Mouse (Mus musculus) kidney, postnatal 14 days (tissue): ENCODE measurements at regions not wholly inside any gene's neighbourhood (a gene's known extent, or its start where the extent isn't known, plus 50 kb on each side); places are given as distances from the start of the nearest gene placed in this dataset.
"Not testable (repeated sequence)": the region's sequence is repeated elsewhere in the genome, so short reads cannot be mapped to it uniquely, and the experiment has no call there.

Experiments used
- DNase-seq: peaks from one replicate; pipeline ENCODE4 v3.0.0; 2022; ENCODE audit warnings: mixed read lengths

- no peak for DNase-seq
Observed at GRCm38 (mm10) chr16:55168433-55168832, 129.4 kb downstream of the Zpld1 start.

GRCm38 (mm10) chr16:55166181-55166848 lies 131.5 kb downstream of the Zpld1 start:
- DNase-seq, result no peak

GRCm38 (mm10) chr16:55162926-55163325 lies 134.9 kb downstream of the Zpld1 start:
- DNase-seq, result no peak

DNA sequence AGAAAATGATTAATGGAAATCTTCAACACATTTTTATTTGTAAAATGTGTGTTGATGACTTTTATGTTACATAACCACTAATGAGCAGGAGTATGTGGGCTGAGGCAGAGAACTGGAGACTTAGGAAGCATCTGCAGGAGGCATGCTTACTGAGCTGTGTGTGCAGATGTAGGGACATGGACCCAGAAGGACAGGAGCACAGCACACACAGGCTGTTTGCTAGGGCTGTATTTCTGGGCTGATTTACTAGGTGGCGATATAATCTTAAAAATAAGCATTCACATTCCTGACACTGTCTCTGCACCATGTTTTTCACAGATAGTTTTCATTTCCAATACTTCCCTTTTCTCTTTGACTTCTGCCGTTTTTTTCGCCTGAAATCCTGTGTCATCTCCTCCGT lies 146.1 kb downstream of the Zpld1 start:
- peak; percentile 51 for DNase-seq

- DNase-seq, result peak; percentile 5
Observed at GRCm38 (mm10) chr16:55142431-55143173, 155.2 kb downstream of the Zpld1 start.

DNA sequence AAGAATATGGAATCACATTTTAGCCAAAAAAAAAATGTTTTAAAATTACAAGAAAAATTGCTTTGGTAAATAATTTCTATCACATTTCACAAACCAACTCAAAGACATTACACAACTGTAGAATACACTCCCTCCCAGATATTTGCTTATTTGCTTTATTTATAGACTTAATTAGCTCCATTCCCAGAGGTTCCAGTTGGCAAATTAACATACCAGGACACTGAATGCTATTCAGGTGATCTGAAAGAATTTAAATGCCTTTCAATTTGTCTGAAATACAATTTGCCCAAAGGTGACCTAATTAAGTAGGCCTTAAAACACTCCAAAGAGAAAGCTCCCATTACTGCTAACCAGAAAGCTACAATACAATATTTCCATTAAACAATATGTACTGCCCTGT lies 162.8 kb downstream of the Zpld1 start:
- DNase-seq, result no peak

- DNase-seq, result no peak
Observed at GRCm38 (mm10) chr16:55097651-55098050, 200.1 kb downstream of the Zpld1 start.

- no peak for DNase-seq
Observed at GRCm38 (mm10) chr16:55087461-55087860, 210.3 kb downstream of the Zpld1 start.

- peak; percentile 18 for DNase-seq
Observed at GRCm38 (mm10) chr16:55076172-55076571, 221.6 kb downstream of the Zpld1 start.

DNA sequence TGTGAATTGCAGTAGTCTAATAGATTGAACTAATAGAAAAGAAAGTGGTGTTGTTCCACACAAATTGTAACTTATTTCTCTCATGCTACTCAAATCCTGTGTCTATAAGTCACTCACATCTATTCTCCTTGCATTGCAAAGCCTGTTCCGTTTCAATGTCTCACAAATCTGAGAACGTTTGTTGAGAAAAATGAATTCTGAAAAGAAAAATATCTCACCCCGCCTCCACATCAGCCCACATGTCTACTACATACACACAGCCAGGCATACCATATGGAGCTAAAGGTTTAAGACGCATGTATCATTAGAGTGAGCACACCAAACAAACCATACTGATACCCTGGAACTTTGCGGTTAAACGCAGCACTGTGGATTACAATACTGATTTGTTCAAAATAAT lies 258.0 kb downstream of the Zpld1 start:
- DNase-seq, result no peak

DNA sequence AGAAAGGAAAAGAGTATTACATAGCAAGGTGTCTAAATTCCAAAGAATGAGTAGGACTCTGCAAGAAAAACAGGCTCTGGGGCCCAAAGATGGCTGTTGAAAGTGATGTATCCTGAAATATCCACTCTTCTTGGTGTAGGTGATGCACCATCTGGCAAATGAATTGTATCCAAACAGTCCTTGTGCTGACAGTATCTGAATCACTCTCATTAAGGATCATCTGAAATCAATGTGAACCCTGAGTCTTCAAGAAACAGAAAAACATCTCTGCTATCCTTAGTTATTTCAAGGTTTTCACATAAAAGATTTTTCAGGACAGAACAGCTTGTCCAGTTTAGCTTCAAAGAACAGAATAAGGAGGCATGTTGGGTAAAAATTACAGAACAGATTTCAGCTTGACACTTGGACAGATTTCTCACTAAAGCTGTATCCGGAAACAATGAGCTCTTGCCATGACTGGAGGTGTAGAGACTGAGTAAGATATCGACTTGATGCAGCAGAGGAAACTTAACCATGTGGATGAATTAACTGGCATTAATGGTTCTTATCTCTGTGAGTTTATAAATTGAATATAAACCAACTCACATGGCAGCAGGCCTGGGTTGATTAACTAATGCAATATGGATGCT lies 296.0 kb downstream of the Zpld1 start:
- no peak for DNase-seq

- DNase-seq, result no peak
Observed at GRCm38 (mm10) chr16:54991595-54992240, 306.1 kb downstream of the Zpld1 start.

- peak; percentile 63 for DNase-seq
Observed at GRCm38 (mm10) chr16:54983759-54984218, 314.0 kb downstream of the Zpld1 start.

GRCm38 (mm10) chr16:54970356-54970755 lies 327.4 kb downstream of the Zpld1 start:
- DNase-seq, result no peak

GRCm38 (mm10) chr16:54943808-54944315 lies 353.9 kb downstream of the Zpld1 start:
- no peak for DNase-seq

DNA sequence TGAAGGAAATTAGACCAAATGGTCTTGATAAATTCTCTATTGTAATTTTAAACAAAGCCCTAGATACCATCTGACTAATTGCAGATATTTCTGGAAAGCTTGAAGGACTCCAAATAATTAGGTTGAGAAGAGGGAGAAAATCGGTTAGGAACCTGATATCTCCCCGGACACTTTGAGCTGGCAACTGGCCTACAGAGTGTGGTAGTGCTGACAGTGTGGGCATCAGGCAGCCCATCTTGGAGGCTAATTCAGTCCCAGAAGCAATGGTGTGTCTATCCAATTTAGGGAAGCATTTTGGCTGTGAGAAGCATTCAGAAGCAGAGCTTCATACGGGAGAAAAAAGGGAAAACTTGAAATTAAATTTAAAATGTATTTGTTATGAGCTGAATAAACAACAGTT lies 369.5 kb downstream of the Zpld1 start:
- no peak for DNase-seq

DNA sequence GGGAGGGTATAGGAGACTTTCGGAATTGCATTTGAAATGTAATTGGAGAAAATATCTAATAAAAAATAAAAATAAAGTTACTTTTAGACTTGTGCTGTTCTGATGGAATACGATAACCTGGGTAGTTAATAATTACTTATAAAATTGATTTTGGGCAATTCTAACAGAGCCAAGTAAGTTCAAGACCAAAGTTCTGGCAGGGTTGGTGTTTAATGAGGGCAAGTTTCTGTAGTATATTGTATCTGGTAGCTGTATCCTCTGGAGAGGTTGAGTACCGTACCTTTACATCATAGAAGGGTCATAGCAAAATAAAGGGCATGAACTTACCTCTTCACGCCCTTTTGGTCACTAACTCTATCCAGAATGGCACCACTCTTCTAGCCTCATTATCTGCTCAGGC lies 394.9 kb downstream of the Zpld1 start:
- DNase-seq, result no peak

DNA sequence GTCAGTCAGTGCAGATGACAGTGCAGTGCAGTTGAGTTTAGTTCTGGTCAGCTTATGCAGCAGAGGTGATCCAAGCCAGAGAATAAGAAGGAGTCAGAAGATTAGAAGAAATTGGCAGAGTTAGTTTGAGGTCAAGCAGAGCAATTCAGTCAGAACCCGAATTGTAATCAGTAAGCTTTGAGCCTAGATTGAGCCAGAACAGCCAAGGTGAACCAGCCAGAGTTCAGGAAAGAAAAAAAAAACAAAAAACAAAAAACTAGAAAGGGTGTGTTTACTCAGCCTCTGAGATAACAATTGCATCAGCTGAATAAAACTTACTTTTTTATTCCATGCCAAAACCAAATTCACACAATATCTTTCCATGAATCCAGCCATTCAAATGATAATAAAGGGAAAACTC lies 396.3 kb downstream of the Zpld1 start:
- DNase-seq, result no peak

DNA sequence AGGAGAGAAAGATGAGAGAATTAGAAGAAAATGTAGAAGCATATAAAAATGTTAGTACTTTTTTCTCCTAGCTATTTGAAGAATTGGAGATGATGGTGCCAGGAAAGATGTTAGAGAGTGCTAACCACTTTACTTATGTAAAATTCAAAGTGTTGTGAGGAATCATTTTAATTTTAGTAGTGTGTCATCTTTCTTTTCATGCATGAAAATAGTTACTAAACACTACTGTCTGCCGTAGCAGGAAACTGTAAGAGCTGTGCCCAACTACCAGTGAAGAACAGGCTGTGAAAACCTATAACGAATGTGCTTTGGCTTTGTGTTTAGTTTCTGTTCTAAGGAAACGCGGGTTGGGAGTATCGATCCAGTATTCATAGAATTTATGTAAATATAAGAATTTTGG lies 403.1 kb downstream of the Zpld1 start:
- DNase-seq, result no peak

DNA sequence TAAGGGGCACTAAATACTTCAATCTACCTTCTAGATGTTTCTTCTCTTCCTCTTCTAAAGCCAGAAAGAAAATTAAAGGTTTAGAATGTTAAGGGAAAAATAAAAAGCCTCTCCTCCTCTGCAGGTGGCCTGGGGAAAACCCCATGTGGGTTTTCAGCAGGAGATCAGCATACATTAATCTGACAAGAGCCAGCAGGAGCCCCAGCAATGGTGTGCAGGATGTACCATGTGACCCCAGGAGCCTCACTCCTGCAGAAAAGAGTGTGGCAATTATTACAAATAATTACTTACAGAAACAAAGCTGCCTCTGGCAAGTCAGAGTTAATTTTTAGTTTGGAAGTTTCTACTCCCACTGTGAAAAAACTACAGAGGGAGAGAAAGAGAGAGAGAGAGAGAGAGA lies 440.4 kb downstream of the Zpld1 start:
- DNase-seq, result no peak

- not testable (repeated sequence) for DNase-seq
Observed at GRCm38 (mm10) chr16:54842996-54843395, 454.8 kb downstream of the Zpld1 start.
